Mouse (Mus musculus): ENCODE data around the gene Dmrtc1a. TPM values are rescaled to one million over a fixed set of nuclear protein-coding genes. Genes with fewer than 3 reads are reported as not detected.

The Dmrtc1a gene
- total RNA-seq (2023), result not detected

GRCm38 (mm10) chrX:102908587-102908986 is at the start of gene Dmrtc1a, which contains the start of gene 1700011M02Rik:
TSS of gene Dmrtc1a (minus strand) at chrX:102908687.
TSS of gene 1700011M02Rik (plus strand) at chrX:102908905.

GRCm38 (mm10) chrX:102928072-102928471 is 19.6 kb upstream of the Dmrtc1a start, which contains the start of gene 1700018G05Rik:
TSS of gene 1700018G05Rik (plus strand) at chrX:102928372.

GRCm38 (mm10) chrX:102867871-102868270 is 40.6 kb downstream of the Dmrtc1a start, which contains the start of gene 1700031F05Rik:
TSS of gene 1700031F05Rik (minus strand) at chrX:102867971.

GRCm38 (mm10) chrX:102854516-102854915 is 54.0 kb downstream of the Dmrtc1a start, which contains the start of gene Dmrtc1c2:
TSS of gene Dmrtc1c2 (minus strand) at chrX:102854616.

Other genes with a start within 250 kb of the Dmrtc1a start
- not detected for gene Gm3880, start 221.7 kb downstream of the Dmrtc1a start, total RNA-seq (2023)
- gene Gm9112, start 201.1 kb downstream of the Dmrtc1a start, total RNA-seq (2023), result not detected
- gene Dmrtc1b, start 200.8 kb downstream of the Dmrtc1a start, total RNA-seq (2023), result not detected
- gene Dmrtc1c1, start 105.7 kb downstream of the Dmrtc1a start, total RNA-seq (2023), result not detected
- not detected for gene Dmrtc1c2, start 54.1 kb downstream of the Dmrtc1a start, total RNA-seq (2023)
- not detected for gene 1700031F05Rik, start 40.7 kb downstream of the Dmrtc1a start, total RNA-seq (2023)
- gene 1700011M02Rik, start 218 bp upstream of the Dmrtc1a start, total RNA-seq (2023), result not detected
- gene 1700018G05Rik, start 19.7 kb upstream of the Dmrtc1a start, total RNA-seq (2023), result not detected